In genomic region chr4:155734350-155734941, GRCm38 (mm10) we compare ENCODE assay signal across 7 mouse cellular contexts. TPM values are rescaled to one million over a fixed set of nuclear protein-coding genes. Genes with fewer than 3 reads are reported as not detected.
A peak's percentile ranks its signal among the peaks of the same experiment; 100 is the strongest.
DNase-seq lines count a peak whose midpoint lies in the region; ATAC-seq lines count a peak whose summit lies in the region.

Tmem240 (plus strand) TSS chr4:155734800.

- peak; percentile 93 for ATAC-seq in intestine, embryonic 16.5 days
- ATAC-seq in midbrain, embryonic 11.5 days (ENCODE audit: low FRiP score): peak; percentile 95

- H3K9ac ChIP-seq in intestine, embryonic 16.5 days (ENCODE audit: low read depth, low read length): peak within 1 kb of the TSS; percentile 80
- H3K9ac ChIP-seq in midbrain, embryonic 11.5 days (ENCODE audit: low read length): peak within 1 kb of the TSS; percentile 88

- no peaks in the 10 kb centered on the region for H3K9me3 ChIP-seq in intestine, embryonic 16.5 days (ENCODE audit: control insufficient read depth, low read length)
- no peaks in the 10 kb centered on the region for H3K9me3 ChIP-seq in midbrain, embryonic 11.5 days (ENCODE audit: control insufficient read depth, low read length)

- peaks cover 17% of the 10 kb centered on the region for H3K4me1 ChIP-seq in intestine, embryonic 16.5 days (ENCODE audit: control insufficient read depth, insufficient read depth, low read length)
- peaks cover 18% of the 10 kb centered on the region for H3K4me1 ChIP-seq in midbrain, embryonic 11.5 days (ENCODE audit: control insufficient read depth, insufficient read depth, low read length)

- WGBS in intestine, embryonic 16.5 days: under 1% methylated on average over 32 of the region's 35 CpGs
- under 1% methylated on average over 23 of the region's 35 CpGs for WGBS in midbrain, embryonic 11.5 days

- peak; percentile 81 to 85 for DNase-seq in adrenal gland, adult 18-20 months (ENCODE audit: low spot score in 2 of 2)
- DNase-seq in embryo, embryonic 11 days: peak; percentile 95
- DNase-seq in gastrocnemius, postnatal 36 days: peak; percentile 81 to 86
- DNase-seq in left cerebral cortex, postnatal 36 days (ENCODE audit: low spot score in 2 of 2): peak; percentile 89 to 91
- DNase-seq in midbrain, embryonic 11.5 days (ENCODE audit: low spot score, missing footprints): peak; percentile 98
- DNase-seq in skeletal muscle tissue, adult 2 months (ENCODE audit: low read depth, low spot score): peak; percentile 77

- H3K27ac ChIP-seq in intestine, embryonic 16.5 days (ENCODE audit: low read length): peak within 1 kb of the TSS; percentile 77
- peak within 1 kb of the TSS; percentile 84 for H3K27ac ChIP-seq in midbrain, embryonic 11.5 days (ENCODE audit: low read depth, low read length)

- intact Hi-C loops in gastrocnemius, postnatal 36 days (cut with DNase I): no loop called here
- intact Hi-C loops in left cerebral cortex, postnatal 36 days (cut with DNase I): no loop called here

- H3K27me3 ChIP-seq in intestine, embryonic 16.5 days (replicated peaks; ENCODE audit: control insufficient read depth, insufficient read depth, low read length): no peaks in the 10 kb centered on the region
- no peaks in the 10 kb centered on the region for H3K27me3 ChIP-seq in midbrain, embryonic 11.5 days (ENCODE audit: control insufficient read depth, insufficient read depth, low read length)

- H3K4me3 ChIP-seq in intestine, embryonic 16.5 days (ENCODE audit: low read length): peak within 1 kb of the TSS; percentile 75
- H3K4me3 ChIP-seq in midbrain, embryonic 11.5 days (ENCODE audit: low read depth, low read length): peak within 1 kb of the TSS; percentile 80

- peak within 1 kb of the TSS; percentile 90 for H3K4me2 ChIP-seq in intestine, embryonic 16.5 days (ENCODE audit: low read depth, low read length)
- H3K4me2 ChIP-seq in midbrain, embryonic 11.5 days: peak within 1 kb of the TSS; percentile 94

- 0 out of 2 replicates have a peak, but pooled peaks cover 3% of the 10 kb centered on the region for H3K36me3 ChIP-seq in intestine, embryonic 16.5 days (ENCODE audit: control insufficient read depth, insufficient read depth, low read length)
- peaks cover 2% of the 10 kb centered on the region; the same call in 1 of the 2 replicates for H3K36me3 ChIP-seq in midbrain, embryonic 11.5 days (ENCODE audit: control insufficient read depth, insufficient read depth, low read length)

RNA-seq across cellular contexts. Expression of gene Tmem240, which starts in this region (rescaled TPM):
- total RNA-seq in adrenal gland, adult 18-20 months (2021): under 1 TPM; 0.48 to 0.89 TPM
- under 1 TPM; 0.28 to 0.39 TPM for total RNA-seq in gastrocnemius, postnatal 36 days (2021)
- 0.16 and 0.23 TPM in 2 replicates for polyA plus RNA-seq in intestine, embryonic 16.5 days (2015; fragmentation: Nextera tagmentation; extraction: Ambion mirVana)
- 10 to 100 TPM; 55.5 to 62.2 TPM for total RNA-seq in left cerebral cortex, postnatal 36 days (2021)
- polyA plus RNA-seq in midbrain, embryonic 11.5 days (2014; fragmentation: Nextera tagmentation; extraction: Ambion mirVana): 0.69 and 0.96 TPM in 2 replicates

Comparison
In these comparisons a context has a peak if more than half of its experiments do, and no peak if none do; other contexts are left out.
1. Peak in every context shown above with its lines: DNase-seq, ATAC-seq, H3K4me3 ChIP-seq and H3K27ac ChIP-seq.
2. RNA of gene Tmem240 (total RNA-seq): 55.5 to 62.2 TPM in left cerebral cortex, postnatal 36 days; 0.48 to 0.89 TPM in adrenal gland, adult 18-20 months and 0.28 to 0.39 TPM in gastrocnemius, postnatal 36 days; every median in the first group is over 10 times any median in the second.
3. Peak in DNase-seq in adrenal gland, adult 18-20 months; RNA of the gene not detected or under 1 TPM.
4. Peak in DNase-seq in gastrocnemius, postnatal 36 days; RNA of the gene not detected or under 1 TPM.
5. Peak in ATAC-seq, H3K4me3 ChIP-seq, H3K27ac ChIP-seq, H3K9ac ChIP-seq and H3K4me2 ChIP-seq in intestine, embryonic 16.5 days; RNA of the gene not detected or under 1 TPM.
6. Peak in DNase-seq, ATAC-seq, H3K4me3 ChIP-seq, H3K27ac ChIP-seq, H3K9ac ChIP-seq and H3K4me2 ChIP-seq in midbrain, embryonic 11.5 days; RNA of the gene not detected or under 1 TPM.